Mouse (Mus musculus) E14TG2a.4 (cell line): Measurements from ENCODE around the gene Myog.

Experiments used
- H3K27me3 ChIP-seq: 2 replicates; pipeline ENCODE4 v1.6.1; 2014; ENCODE audit warnings: low read length, control low read depth; ENCODE audit not compliant: insufficient read depth
- H3K36me3 ChIP-seq: 2 replicates; pipeline ENCODE4 v1.6.1; 2014; ENCODE audit warnings: low read length, control low read depth; ENCODE audit not compliant: insufficient read depth
- H3K4me1 ChIP-seq: replicated peaks from 2 replicates; pipeline ENCODE4 v1.6.1; 2014; ENCODE audit warnings: low read depth, low read length, control low read depth
- H3K4me3 ChIP-seq: replicated peaks from 2 replicates; pipeline ENCODE4 v1.5.1; 2014; ENCODE audit warnings: mild to moderate bottlenecking, low read length
- H3K9me3 ChIP-seq: 2 replicates; pipeline ENCODE4 v1.6.1; 2014; ENCODE audit warnings: low read length, control low read depth
- CTCF ChIP-seq: conservative IDR thresholded peaks from 2 replicates; pipeline ENCODE4 v1.5.1; 2014; ENCODE audit warnings: low read length
- NANOG ChIP-seq: IDR thresholded peaks from 2 replicates; pipeline ENCODE4 v1.6.1; 2014; ENCODE audit warnings: borderline replicate concordance, low read length, mixed read lengths
- POU5F1 ChIP-seq: IDR thresholded peaks from 2 replicates; pipeline ENCODE4 v1.6.1; 2014; ENCODE audit warnings: low read length, borderline replicate concordance

Myog gene

GRCm38 (mm10) chr1:134280174-134280573 lies 9.6 kb upstream of the Myog start:
- Histone ChIP-seq H3K27me3 (peaks cover 28% of the 10 kb centered on the region), H3K9me3 (no peaks in the 10 kb centered on the region), H3K36me3 (no peaks in the 10 kb centered on the region), H3K4me3 (no peak overlapping the region), H3K4me1 (peaks cover 7% of the 10 kb centered on the region; the same call in 1 of the 2 replicates)
- no peak for TF ChIP-seq CTCF
- TF ChIP-seq NANOG = no peak
- no peak for TF ChIP-seq POU5F1

- Histone ChIP-seq H3K9me3 (no peaks in the 10 kb centered on the region), H3K4me1 (peaks cover 14% of the 10 kb centered on the region), H3K4me3 (no peak overlapping the region), H3K27me3 (peaks cover 25% of the 10 kb centered on the region), H3K36me3 (no peaks in the 10 kb centered on the region)
- TF ChIP-seq CTCF (peak; percentile 60), POU5F1 (no peak), NANOG (no peak)
These were observed 8.2 kb upstream of the Myog start for GRCm38 (mm10) chr1:134281563-134281962.

- no peaks in the 10 kb centered on the region for H3K9me3 ChIP-seq
- no peak overlapping the region for H3K4me3 ChIP-seq
- no peaks in the 10 kb centered on the region for H3K36me3 ChIP-seq
- no peak for TF ChIP-seq NANOG
- TF ChIP-seq POU5F1 = no peak
- no peak for TF ChIP-seq CTCF
- H3K27me3 ChIP-seq = peaks cover 24% of the 10 kb centered on the region
- H3K4me1 ChIP-seq = peaks cover 14% of the 10 kb centered on the region
These were observed 7.4 kb upstream of the Myog start for GRCm38 (mm10) chr1:134282342-134282741.

- Histone ChIP-seq H3K9me3 (no peaks in the 10 kb centered on the region), H3K4me1 (peaks cover 16% of the 10 kb centered on the region), H3K27me3 (peaks cover 28% of the 10 kb centered on the region), H3K4me3 (no peak overlapping the region), H3K36me3 (no peaks in the 10 kb centered on the region)
- TF ChIP-seq NANOG = no peak
- TF ChIP-seq CTCF = no peak
- no peak for TF ChIP-seq POU5F1
These were observed 6.7 kb upstream of the Myog start for GRCm38 (mm10) chr1:134283108-134283507.

- TF ChIP-seq POU5F1 (no peak), CTCF (no peak), NANOG (no peak)
These were observed 4.2 kb upstream of the Myog start for GRCm38 (mm10) chr1:134285458-134286120.

GRCm38 (mm10) chr1:134288239-134288638 lies 1.6 kb upstream of the Myog start:
- Histone ChIP-seq H3K9me3 (no peaks in the 10 kb centered on the region), H3K4me1 (peaks cover 53% of the 10 kb centered on the region), H3K36me3 (no peaks in the 10 kb centered on the region), H3K27me3 (peaks cover 32% of the 10 kb centered on the region), H3K4me3 (no peak overlapping the region)
- TF ChIP-seq NANOG (no peak), POU5F1 (no peak), CTCF (no peak)

More at GRCm38 (mm10) chr1:134285458-134286120, 4.2 kb upstream of the Myog start:
- peaks cover 40% of the 10 kb centered on the region for H3K27me3 ChIP-seq
- no peak overlapping the region for H3K4me3 ChIP-seq
- no peaks in the 10 kb centered on the region for H3K9me3 ChIP-seq
- no peaks in the 10 kb centered on the region for H3K36me3 ChIP-seq
- peaks cover 31% of the 10 kb centered on the region for H3K4me1 ChIP-seq

GRCm38 (mm10) chr1:134290300-134290699 lies 511 bp downstream of the Myog start:
- Histone ChIP-seq H3K4me1 (peaks cover 45% of the 10 kb centered on the region), H3K4me3 (peak overlapping the region; percentile 51), H3K9me3 (no peaks in the 10 kb centered on the region), H3K36me3 (no peaks in the 10 kb centered on the region), H3K27me3 (peaks cover 21% of the 10 kb centered on the region)
- no peak for TF ChIP-seq POU5F1

GRCm38 (mm10) chr1:134290909-134291308 lies 1.1 kb downstream of the Myog start:
- Histone ChIP-seq H3K4me1 (peaks cover 39% of the 10 kb centered on the region), H3K9me3 (peaks cover 4% of the 10 kb centered on the region; the same call in 1 of the 2 replicates), H3K27me3 (peaks cover 21% of the 10 kb centered on the region), H3K36me3 (no peaks in the 10 kb centered on the region), H3K4me3 (no peak overlapping the region)
- peak; percentile 84 for TF ChIP-seq CTCF
- no peak for TF ChIP-seq POU5F1
- TF ChIP-seq NANOG = no peak

- H3K9me3 ChIP-seq = peaks cover 7% of the 10 kb centered on the region; the same call in 1 of the 2 replicates
- H3K27me3 ChIP-seq = peaks cover 21% of the 10 kb centered on the region
- H3K36me3 ChIP-seq = peaks cover under 1% of the 10 kb centered on the region; the same call in 1 of the 2 replicates
- H3K4me3 ChIP-seq = no peak overlapping the region
- TF ChIP-seq POU5F1 (no peak), NANOG (no peak), CTCF (no peak)
- H3K4me1 ChIP-seq = peaks cover 39% of the 10 kb centered on the region
These were observed 1.8 kb downstream of the Myog start for GRCm38 (mm10) chr1:134291555-134291954.
